9 mouse cellular contexts compared by ENCODE assay signal in genomic region chr13:43094365-43094764, GRCm38 (mm10).
DNase-seq lines count a peak whose midpoint lies in the region; ATAC-seq and TF ChIP-seq lines count a peak whose summit lies in the region.
"Had no signal": no experiment of that assay in that cellular context is flagged by ENCODE, and none has a peak within 500 bp of the region (broad histone marks: within the 10 kb centered on the region; RNA-seq: fewer than 3 reads in every experiment).

No protein-coding gene starts in this region.

- peak overlapping the region; percentile 45 for H3K4me2 ChIP-seq in heart, embryonic 13.5 days
- H3K4me2 ChIP-seq: embryonic facial prominence, embryonic 15.5 days had no signal

- peak; percentile 80 for TF ChIP-seq CTCF in left cerebral cortex, adult 2 months (IDR thresholded peaks at IDR 0.05)

- H3K9me3 ChIP-seq in heart, embryonic 13.5 days, result no peaks in the 10 kb centered on the region
- H3K9me3 ChIP-seq in limb, embryonic 10.5 days (replicated peaks), result no peaks in the 10 kb centered on the region
- H3K9me3 ChIP-seq: embryonic facial prominence, embryonic 15.5 days had no signal

- no peak overlapping the region for H3K27ac ChIP-seq in left cerebral cortex, adult 2 months
- H3K27ac ChIP-seq in heart, embryonic 13.5 days (replicated peaks), result no peak overlapping the region
- no peak overlapping the region for H3K27ac ChIP-seq in limb, embryonic 10.5 days
- H3K27ac ChIP-seq: embryonic facial prominence, embryonic 15.5 days had no signal

- no peak for ATAC-seq in heart, embryonic 13.5 days (ENCODE audit: extremely low read depth, insufficient number of reproducible peaks, low FRiP score, low TSS enrichment)

- 36% methylated on average over 7 of the region's 7 CpGs for WGBS in heart, embryonic 13.5 days
- WGBS in limb, embryonic 10.5 days, result 52% methylated on average over 7 of the region's 7 CpGs

- H3K9ac ChIP-seq in heart, embryonic 13.5 days, result no peak overlapping the region
- H3K9ac ChIP-seq: embryonic facial prominence, embryonic 15.5 days had no signal

- 0 out of 2 replicates have a peak, but pooled peaks cover 4% of the 10 kb centered on the region for H3K27me3 ChIP-seq in heart, embryonic 13.5 days (replicated peaks)
- no peaks in the 10 kb centered on the region for H3K27me3 ChIP-seq in limb, embryonic 10.5 days (ENCODE audit: low read depth, poor library complexity, severe bottlenecking)
- H3K27me3 ChIP-seq: embryonic facial prominence, embryonic 15.5 days had no signal

- no peak overlapping the region for H3K4me3 ChIP-seq in left cerebral cortex, adult 2 months
- H3K4me3 ChIP-seq in heart, embryonic 13.5 days, result no peak overlapping the region
- no peak overlapping the region for H3K4me3 ChIP-seq in limb, embryonic 10.5 days
- H3K4me3 ChIP-seq: embryonic facial prominence, embryonic 15.5 days had no signal

- intact Hi-C loops in left cerebral cortex, adult 2 months (cut with DNase I), result loop anchor here (5.0 kb wide), 2 partner anchors 177 to 257 kb away; no protein-coding TSS in a partner anchor
- intact Hi-C loops in left cerebral cortex, postnatal 36 days (cut with DNase I), result loop anchor here (5.0 kb wide), 1 partner anchor 262 kb away; no protein-coding TSS in a partner anchor

- no peaks in the 10 kb centered on the region for H3K36me3 ChIP-seq in heart, embryonic 13.5 days
- H3K36me3 ChIP-seq in limb, embryonic 10.5 days, result no peaks in the 10 kb centered on the region
- H3K36me3 ChIP-seq: embryonic facial prominence, embryonic 15.5 days had no signal

- H3K4me1 ChIP-seq in heart, embryonic 13.5 days, result 0 out of 2 replicates have a peak, but pooled peaks cover 8% of the 10 kb centered on the region
- 0 out of 2 replicates have a peak, but pooled peaks cover 3% of the 10 kb centered on the region for H3K4me1 ChIP-seq in limb, embryonic 10.5 days
- H3K4me1 ChIP-seq: embryonic facial prominence, embryonic 15.5 days had no signal

- peak in 1 of 2 experiments; percentile 44 for DNase-seq in left cerebral cortex, adult 2 months (ENCODE audit: extremely low spot score in 1 of 2, low spot score in 2 of 2)
- DNase-seq in left cerebral cortex, postnatal 36 days (ENCODE audit: low spot score in 2 of 2), result no peak
- DNase-seq in NIH3T3 (ENCODE audit: low read depth), result peak; percentile 34
- DNase-seq in cerebellum, adult 9-11 months, result peak; percentile 31
- DNase-seq in limb, embryonic 10.5 days (ENCODE audit: low spot score), result peak; percentile 42
- peak; percentile 20 for DNase-seq in retina, postnatal 7 days (ENCODE audit: low read depth, low spot score)
- DNase-seq in urinary bladder, postnatal 25 days (ENCODE audit: low spot score), result no peak

Comparison
In these comparisons a context has a peak if more than half of its experiments do, and no peak if none do; other contexts are left out.
1. DNase-seq: peak in NIH3T3 (single experiment), cerebellum, adult 9-11 months (single experiment), limb, embryonic 10.5 days (single experiment) and retina, postnatal 7 days (single experiment); none in left cerebral cortex, postnatal 36 days (0 of 2) and urinary bladder, postnatal 25 days (single experiment).